Mouse (Mus musculus): ENCODE measurements around the gene Serpina1e.
"Not testable (repeated sequence)": the region's sequence is repeated elsewhere in the genome, so short reads cannot be mapped to it uniquely, and the experiment has no call there.

DNA sequence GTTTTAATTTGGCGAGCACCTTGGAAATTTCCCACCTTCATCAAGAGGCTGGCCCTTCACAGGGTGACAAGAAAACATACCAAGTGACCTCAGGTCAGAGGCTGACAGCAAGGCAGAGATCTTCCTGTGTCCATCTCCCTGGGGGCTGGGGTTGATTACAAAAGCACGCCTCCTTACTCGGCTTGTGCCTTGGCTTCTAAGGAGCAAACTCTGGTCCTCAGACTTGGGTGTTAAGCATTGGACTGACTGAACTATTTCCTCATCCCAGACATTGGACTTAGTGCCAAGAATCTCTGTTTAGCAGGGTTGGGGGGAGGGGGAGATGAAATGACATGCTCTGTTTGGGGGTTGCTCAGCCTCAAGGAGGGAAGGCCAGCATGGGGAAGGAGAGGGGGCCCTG, 56.8 kb downstream of the Serpina1e start:
- TF ChIP-seq CTCF (IDR thresholded peaks at IDR 0.05; ENCODE audit: borderline replicate concordance, insufficient read depth, low read length); POLR2A (IDR thresholded peaks at IDR 0.05; ENCODE audit: low read depth, low read length): not testable (repeated sequence)
